Mouse (Mus musculus): Measurements from ENCODE around the gene Ap3b1. TPM values are rescaled to one million over a fixed set of nuclear protein-coding genes. Genes with fewer than 3 reads are reported as not detected.
A peak's percentile ranks its signal among the peaks of the same experiment; 100 is the strongest.
"Not testable (repeated sequence)": the region's sequence is repeated elsewhere in the genome, so short reads cannot be mapped to it uniquely, and the experiment has no call there.

The Ap3b1 gene
- total RNA-seq (2021), result 10 to 100 TPM; 36.1 to 39.3 TPM
- long read RNA-seq, experiment 1, full-length matches to known transcripts, result 1 of 6 reads
- long read RNA-seq, experiment 1, partial matches to known transcripts, result 3 of 6 reads
- long read RNA-seq, experiment 1, other reads (novel, unspliced or antisense), result 2 of 6 reads
- long read RNA-seq, experiment 2, full-length matches to known transcripts, result 11 of 19 reads
- long read RNA-seq, experiment 2, partial matches to known transcripts, result 5 of 19 reads
- long read RNA-seq, experiment 2, other reads (novel, unspliced or antisense), result 3 of 19 reads

- DNase-seq, result peak; percentile 95
Observed at GRCm38 (mm10) chr13:94358401-94359265, at the start of gene Ap3b1. Gene Ap3b1, plus strand, starts transcription at chr13:94358960.

- DNase-seq, result not testable (repeated sequence)
Observed at GRCm38 (mm10) chr13:94312812-94313211, 45.9 kb upstream of the Ap3b1 start.

- no peak for DNase-seq
Observed at GRCm38 (mm10) chr13:94316975-94317511, 41.7 kb upstream of the Ap3b1 start.

GRCm38 (mm10) chr13:94321094-94321792, 37.5 kb upstream of the Ap3b1 start:
- no peak for DNase-seq

- no peak for DNase-seq
Observed at GRCm38 (mm10) chr13:94322475-94322874, 36.3 kb upstream of the Ap3b1 start.

GRCm38 (mm10) chr13:94328063-94328462, 30.7 kb upstream of the Ap3b1 start:
- DNase-seq, result peak; percentile 69

GRCm38 (mm10) chr13:94329005-94329404, 29.8 kb upstream of the Ap3b1 start:
- DNase-seq, result not testable (repeated sequence)

- no peak for DNase-seq
Observed at GRCm38 (mm10) chr13:94330392-94330979, 28.3 kb upstream of the Ap3b1 start.

- no peak for DNase-seq
Observed at GRCm38 (mm10) chr13:94338357-94338756, 20.4 kb upstream of the Ap3b1 start.

GRCm38 (mm10) chr13:94343192-94343591, 15.6 kb upstream of the Ap3b1 start:
- no peak for DNase-seq

- not testable (repeated sequence) for DNase-seq
Observed at GRCm38 (mm10) chr13:94344600-94344999, 14.2 kb upstream of the Ap3b1 start.

- DNase-seq, result no peak
Observed at GRCm38 (mm10) chr13:94354584-94354983, 4.2 kb upstream of the Ap3b1 start.

- DNase-seq, result no peak
Observed at GRCm38 (mm10) chr13:94358101-94358400, 709 bp upstream of the Ap3b1 start.

- no peak for DNase-seq
Observed at GRCm38 (mm10) chr13:94359282-94359920, 641 bp downstream of the Ap3b1 start.

- DNase-seq, result not testable (repeated sequence)
Observed at GRCm38 (mm10) chr13:94361013-94361580, 2.3 kb downstream of the Ap3b1 start.

GRCm38 (mm10) chr13:94364336-94364735, 5.6 kb downstream of the Ap3b1 start:
- no peak for DNase-seq

- DNase-seq, result no peak
Observed at GRCm38 (mm10) chr13:94365108-94365907, 6.5 kb downstream of the Ap3b1 start.

- no peak for DNase-seq
Observed at GRCm38 (mm10) chr13:94367869-94368268, 9.1 kb downstream of the Ap3b1 start.

GRCm38 (mm10) chr13:94370521-94370920, 11.8 kb downstream of the Ap3b1 start:
- DNase-seq, result no peak

- no peak for DNase-seq
Observed at GRCm38 (mm10) chr13:94372066-94372465, 13.3 kb downstream of the Ap3b1 start.

- no peak for DNase-seq
Observed at GRCm38 (mm10) chr13:94374131-94374530, 15.4 kb downstream of the Ap3b1 start.
